Mouse (Mus musculus): ENCODE results near the gene Stat5b. TPM values are rescaled to one million over a fixed set of nuclear protein-coding genes. Genes with fewer than 3 reads are reported as not detected.

The Stat5b gene
- polyA plus RNA-seq, 2 experiments = 22.1 to 24.4 TPM

DNA sequence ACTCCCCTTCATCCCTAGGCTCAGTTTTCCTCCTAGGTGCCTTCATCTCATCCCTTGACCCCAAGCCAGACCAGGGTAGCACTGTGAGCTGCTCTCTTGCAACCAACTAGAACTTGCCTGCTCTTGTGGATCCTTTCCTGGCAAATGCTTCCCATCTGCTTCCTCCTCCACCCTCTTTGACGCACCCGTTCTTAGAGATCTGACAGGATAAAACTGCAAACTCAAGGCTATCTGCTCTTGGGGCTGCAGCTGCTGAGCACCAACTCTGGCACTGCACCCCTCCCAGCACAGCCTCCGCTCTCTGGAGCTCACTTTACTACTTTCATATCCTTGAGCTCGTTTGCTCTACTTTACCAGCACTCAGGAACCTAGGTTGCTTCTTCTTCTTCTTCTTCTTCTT, 101.9 kb downstream of the Stat5b start:
- ATAC-seq (ENCODE audit: low FRiP score, low read depth) = no peak
- no peaks in the 10 kb centered on the region for H3K36me3 ChIP-seq (ENCODE audit: control insufficient read depth, insufficient read depth, low read length)
- no peaks in the 10 kb centered on the region for H3K9me3 ChIP-seq (ENCODE audit: control insufficient read depth, low read length)
- TF ChIP-seq POLR2A (IDR thresholded peaks at IDR 0.05; ENCODE audit: borderline replicate concordance, extremely low read depth, insufficient read depth, insufficient read length) = no peak
- H3K27me3 ChIP-seq (ENCODE audit: control insufficient read depth, insufficient read depth, low read length) = no peaks in the 10 kb centered on the region
- no peak for DNase-seq (ENCODE audit: low spot score)
- H3K4me1 ChIP-seq (ENCODE audit: control insufficient read depth, insufficient read depth, low read length) = no peaks in the 10 kb centered on the region
- no peak overlapping the region for H3K27ac ChIP-seq (replicated peaks; ENCODE audit: low read depth, low read length)
- no peak overlapping the region for H3K4me3 ChIP-seq (replicated peaks; ENCODE audit: low read length)
- H3K9ac ChIP-seq (ENCODE audit: low read depth, low read length, severe bottlenecking) = no peak overlapping the region
- 72% methylated on average over 4 of the region's 4 CpGs for WGBS
- no peak overlapping the region for H3K4me2 ChIP-seq (replicated peaks; ENCODE audit: low read depth, low read length, severe bottlenecking)

GRCm38 (mm10) chr11:100747114-100747513, 103.4 kb downstream of the Stat5b start:
- DNase-seq (ENCODE audit: low spot score) = no peak
- H3K27ac ChIP-seq (replicated peaks; ENCODE audit: low read depth, low read length) = no peak overlapping the region
- no peaks in the 10 kb centered on the region for H3K9me3 ChIP-seq (ENCODE audit: control insufficient read depth, low read length)
- no peak for TF ChIP-seq POLR2A (IDR thresholded peaks at IDR 0.05; ENCODE audit: borderline replicate concordance, extremely low read depth, insufficient read depth, insufficient read length)
- WGBS = 68% methylated on average over 5 of the region's 5 CpGs
- H3K9ac ChIP-seq (ENCODE audit: low read depth, low read length, severe bottlenecking) = no peak overlapping the region
- H3K27me3 ChIP-seq (ENCODE audit: control insufficient read depth, insufficient read depth, low read length) = no peaks in the 10 kb centered on the region
- no peaks in the 10 kb centered on the region for H3K4me1 ChIP-seq (ENCODE audit: control insufficient read depth, insufficient read depth, low read length)
- no peak overlapping the region for H3K4me3 ChIP-seq (replicated peaks; ENCODE audit: low read length)
- H3K4me2 ChIP-seq (replicated peaks; ENCODE audit: low read depth, low read length, severe bottlenecking) = no peak overlapping the region
- no peak for ATAC-seq (ENCODE audit: low FRiP score, low read depth)
- H3K36me3 ChIP-seq (ENCODE audit: control insufficient read depth, insufficient read depth, low read length) = no peaks in the 10 kb centered on the region

GRCm38 (mm10) chr11:100746546-100746945, 104.0 kb downstream of the Stat5b start:
- no peak overlapping the region for H3K4me2 ChIP-seq (replicated peaks; ENCODE audit: low read depth, low read length, severe bottlenecking)
- DNase-seq (ENCODE audit: low spot score) = no peak
- 82% methylated on average over 10 of the region's 10 CpGs for WGBS
- no peaks in the 10 kb centered on the region for H3K9me3 ChIP-seq (ENCODE audit: control insufficient read depth, low read length)
- TF ChIP-seq POLR2A (IDR thresholded peaks at IDR 0.05; ENCODE audit: borderline replicate concordance, extremely low read depth, insufficient read depth, insufficient read length) = no peak
- H3K27me3 ChIP-seq (ENCODE audit: control insufficient read depth, insufficient read depth, low read length) = no peaks in the 10 kb centered on the region
- no peak overlapping the region for H3K9ac ChIP-seq (ENCODE audit: low read depth, low read length, severe bottlenecking)
- no peak overlapping the region for H3K4me3 ChIP-seq (replicated peaks; ENCODE audit: low read length)
- no peak overlapping the region for H3K27ac ChIP-seq (replicated peaks; ENCODE audit: low read depth, low read length)
- H3K4me1 ChIP-seq (ENCODE audit: control insufficient read depth, insufficient read depth, low read length) = no peaks in the 10 kb centered on the region
- no peaks in the 10 kb centered on the region for H3K36me3 ChIP-seq (ENCODE audit: control insufficient read depth, insufficient read depth, low read length)
- no peak for ATAC-seq (ENCODE audit: low FRiP score, low read depth)

DNA sequence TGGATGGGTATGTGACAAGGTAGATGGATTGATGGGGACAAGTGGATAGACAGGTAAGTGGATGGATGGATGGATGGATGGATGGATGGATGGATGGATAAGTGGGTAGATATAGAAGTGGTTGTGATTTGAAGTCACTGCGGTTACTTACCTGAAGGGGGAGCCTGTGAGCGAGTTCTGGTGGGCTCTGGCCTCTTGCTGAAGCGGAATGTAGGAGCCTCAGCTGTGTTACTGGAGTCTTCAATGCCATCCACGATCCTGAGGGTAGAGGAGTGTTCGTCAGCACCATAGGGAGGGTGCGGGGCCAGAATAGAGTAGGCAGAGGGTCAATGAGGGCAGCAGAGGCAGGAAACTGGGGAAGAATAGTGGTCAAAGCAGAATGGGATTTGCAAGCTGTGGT, 105.4 kb downstream of the Stat5b start:
- 18% methylated on average over 6 of the region's 6 CpGs for WGBS
- DNase-seq (ENCODE audit: low spot score) (peak; percentile 27), ATAC-seq (ENCODE audit: low FRiP score, low read depth) (no peak)

GRCm38 (mm10) chr11:100741348-100741747, 109.2 kb downstream of the Stat5b start:
- DNase-seq (ENCODE audit: low spot score) (no peak), ATAC-seq (ENCODE audit: low FRiP score, low read depth) (no peak)
- WGBS = 69% methylated on average over 6 of the region's 6 CpGs
- Histone ChIP-seq H3K27me3 (ENCODE audit: control insufficient read depth, insufficient read depth, low read length) (no peaks in the 10 kb centered on the region), H3K4me2 (replicated peaks; ENCODE audit: low read depth, low read length, severe bottlenecking) (no peak overlapping the region), H3K27ac (replicated peaks; ENCODE audit: low read depth, low read length) (no peak overlapping the region), H3K4me1 (ENCODE audit: control insufficient read depth, insufficient read depth, low read length) (peaks cover 7% of the 10 kb centered on the region; the same call in 1 of the 2 replicates), H3K9ac (ENCODE audit: low read depth, low read length, severe bottlenecking) (no peak overlapping the region), H3K9me3 (ENCODE audit: control insufficient read depth, low read length) (no peaks in the 10 kb centered on the region), H3K36me3 (ENCODE audit: control insufficient read depth, insufficient read depth, low read length) (no peaks in the 10 kb centered on the region), H3K4me3 (replicated peaks; ENCODE audit: low read length) (no peak overlapping the region)
- no peak for TF ChIP-seq POLR2A (IDR thresholded peaks at IDR 0.05; ENCODE audit: borderline replicate concordance, extremely low read depth, insufficient read depth, insufficient read length)

More for the DNA sequence above, 105.4 kb downstream of the Stat5b start:
- TF ChIP-seq POLR2A (IDR thresholded peaks at IDR 0.05; ENCODE audit: borderline replicate concordance, extremely low read depth, insufficient read depth, insufficient read length) = no peak
- no peaks in the 10 kb centered on the region for H3K4me1 ChIP-seq (ENCODE audit: control insufficient read depth, insufficient read depth, low read length)
- no peak overlapping the region for H3K4me3 ChIP-seq (replicated peaks; ENCODE audit: low read length)
- no peak overlapping the region for H3K27ac ChIP-seq (replicated peaks; ENCODE audit: low read depth, low read length)
- H3K36me3 ChIP-seq (ENCODE audit: control insufficient read depth, insufficient read depth, low read length) = no peaks in the 10 kb centered on the region
- no peaks in the 10 kb centered on the region for H3K9me3 ChIP-seq (ENCODE audit: control insufficient read depth, low read length)
- H3K4me2 ChIP-seq (replicated peaks; ENCODE audit: low read depth, low read length, severe bottlenecking) = no peak overlapping the region
- H3K9ac ChIP-seq (ENCODE audit: low read depth, low read length, severe bottlenecking) = no peak overlapping the region; the same call in 1 of the 2 replicates
- no peaks in the 10 kb centered on the region for H3K27me3 ChIP-seq (ENCODE audit: control insufficient read depth, insufficient read depth, low read length)

DNA sequence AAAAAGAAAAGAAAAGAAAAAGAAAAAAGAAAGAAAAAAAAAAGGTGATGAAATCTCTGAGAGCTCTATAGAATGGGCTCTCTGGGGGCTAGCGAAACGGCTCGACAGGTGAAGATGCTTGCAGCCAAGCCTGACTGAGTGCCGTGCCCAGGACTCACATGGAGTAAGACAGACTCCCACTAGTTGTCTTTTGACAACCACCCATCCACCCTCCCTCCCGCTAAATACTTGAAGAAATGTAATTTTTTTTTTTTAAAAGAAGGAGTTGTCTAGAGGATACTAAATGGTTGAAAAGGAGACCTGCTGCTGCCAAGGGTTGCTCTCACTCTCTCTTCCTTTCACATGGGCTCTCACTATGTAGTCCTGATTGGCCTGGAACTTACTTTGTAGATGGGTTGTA, 111.8 kb downstream of the Stat5b start:
- H3K4me2 ChIP-seq (replicated peaks; ENCODE audit: low read depth, low read length, severe bottlenecking) = peak overlapping the region; percentile 82
- H3K9ac ChIP-seq (ENCODE audit: low read depth, low read length, severe bottlenecking) = peak overlapping the region; percentile 93; the same call in 1 of the 2 replicates
- no peaks in the 10 kb centered on the region for H3K9me3 ChIP-seq (ENCODE audit: control insufficient read depth, low read length)
- DNase-seq (ENCODE audit: low spot score) (no peak), ATAC-seq (ENCODE audit: low FRiP score, low read depth) (no peak)
- TF ChIP-seq POLR2A (IDR thresholded peaks at IDR 0.05; ENCODE audit: borderline replicate concordance, extremely low read depth, insufficient read depth, insufficient read length) = no peak
- WGBS = 21% methylated on average over 5 of the region's 5 CpGs
- H3K36me3 ChIP-seq (ENCODE audit: control insufficient read depth, insufficient read depth, low read length) = peaks cover 5% of the 10 kb centered on the region; the same call in 1 of the 2 replicates
- peak overlapping the region; percentile 95 for H3K4me3 ChIP-seq (replicated peaks; ENCODE audit: low read length)
- H3K4me1 ChIP-seq (ENCODE audit: control insufficient read depth, insufficient read depth, low read length) = peaks cover 7% of the 10 kb centered on the region; the same call in 1 of the 2 replicates
- 0 out of 2 replicates have a peak overlapping the region, but pooled peaks have one; percentile 14 for H3K27ac ChIP-seq (replicated peaks; ENCODE audit: low read depth, low read length)
- no peaks in the 10 kb centered on the region for H3K27me3 ChIP-seq (ENCODE audit: control insufficient read depth, insufficient read depth, low read length)
